Mouse (Mus musculus) NIH3T3 (cell line): Measurements from ENCODE around the gene Tatdn2.
"Not testable (repeated sequence)": the region's sequence is repeated elsewhere in the genome, so short reads cannot be mapped to it uniquely, and the experiment has no call there.

Experiments
- DNase-seq: peaks from one replicate; pipeline ENCODE4 v3.0.0-alpha.2; 2012; ENCODE audit warnings: low read depth

Tatdn2 gene

DNA sequence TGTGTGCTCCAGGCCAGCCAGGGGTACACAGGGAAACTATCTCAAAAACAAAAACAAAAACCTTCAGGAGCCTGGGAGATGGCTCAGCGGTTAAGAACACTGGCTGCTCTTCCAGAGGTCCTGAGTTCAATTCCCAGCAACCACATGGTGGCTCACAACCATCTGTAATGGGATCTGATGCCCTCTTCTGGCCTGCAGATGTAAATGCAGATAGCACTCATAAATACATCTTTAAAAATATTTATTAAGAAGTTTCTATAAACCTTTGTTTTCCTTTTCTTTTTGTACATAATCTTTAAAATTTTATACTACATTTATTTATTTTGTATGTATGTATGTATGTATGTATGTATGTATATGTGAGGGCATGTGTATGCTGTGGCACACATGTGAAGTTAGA is 24.8 kb upstream of the Tatdn2 start:
- DNase-seq = not testable (repeated sequence)

GRCm38 (mm10) chr6:113672989-113673388 is 23.9 kb upstream of the Tatdn2 start:
- DNase-seq = no peak

GRCm38 (mm10) chr6:113675234-113675633 is 21.6 kb upstream of the Tatdn2 start:
- DNase-seq = peak; percentile 77

DNA sequence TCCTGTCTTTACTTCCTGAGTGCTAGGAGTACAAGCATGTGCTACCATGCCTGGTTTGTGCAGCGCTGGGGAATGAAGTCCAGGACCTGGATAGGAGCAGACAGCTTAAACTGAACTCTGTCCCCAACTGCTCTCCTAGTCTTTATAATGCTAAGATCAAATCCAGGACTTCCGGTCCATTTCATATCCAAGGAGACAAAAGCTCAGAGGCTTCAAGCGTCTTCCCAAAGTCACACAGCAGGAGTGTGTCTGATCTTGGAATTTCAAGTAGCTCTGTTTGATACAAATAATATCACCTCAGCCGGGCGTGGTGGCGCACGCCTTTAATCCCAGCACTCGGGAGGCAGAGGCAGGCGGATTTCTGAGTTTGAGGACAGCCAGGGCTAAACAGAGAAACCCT is 20.9 kb upstream of the Tatdn2 start:
- DNase-seq = no peak

DNA sequence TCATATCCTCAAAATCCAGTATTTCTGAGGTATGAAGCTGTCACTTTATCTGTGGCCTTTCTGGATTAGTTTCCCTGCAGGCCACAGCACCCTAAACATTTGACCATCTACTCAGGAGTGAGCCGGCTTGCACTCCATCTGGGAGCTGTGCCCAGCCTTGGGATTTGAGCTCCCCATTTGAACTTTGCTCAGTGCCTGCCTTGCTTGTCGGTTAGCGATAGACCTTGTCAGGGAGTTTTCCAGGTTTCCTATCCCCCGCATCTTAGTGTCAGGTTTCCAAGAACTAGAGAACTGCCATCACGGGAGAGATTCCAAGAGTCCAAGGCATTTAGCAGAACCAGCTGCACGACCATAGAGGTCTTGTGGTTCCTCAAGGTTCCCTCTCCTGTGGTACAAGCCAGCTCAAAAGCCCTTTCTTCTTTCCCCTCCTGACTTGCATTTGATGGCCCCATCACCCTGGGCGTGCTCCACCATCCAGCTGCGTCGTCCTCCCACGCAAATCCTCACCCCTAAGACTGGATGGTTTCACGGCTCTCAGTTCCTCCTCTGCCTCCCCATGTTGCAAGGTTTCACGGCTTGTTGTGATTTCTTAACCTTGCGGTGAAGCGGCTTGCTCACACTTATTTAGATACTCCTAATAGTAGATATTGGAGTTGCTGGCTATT is 19.6 kb upstream of the Tatdn2 start:
- peak; percentile 32 for DNase-seq

DNA sequence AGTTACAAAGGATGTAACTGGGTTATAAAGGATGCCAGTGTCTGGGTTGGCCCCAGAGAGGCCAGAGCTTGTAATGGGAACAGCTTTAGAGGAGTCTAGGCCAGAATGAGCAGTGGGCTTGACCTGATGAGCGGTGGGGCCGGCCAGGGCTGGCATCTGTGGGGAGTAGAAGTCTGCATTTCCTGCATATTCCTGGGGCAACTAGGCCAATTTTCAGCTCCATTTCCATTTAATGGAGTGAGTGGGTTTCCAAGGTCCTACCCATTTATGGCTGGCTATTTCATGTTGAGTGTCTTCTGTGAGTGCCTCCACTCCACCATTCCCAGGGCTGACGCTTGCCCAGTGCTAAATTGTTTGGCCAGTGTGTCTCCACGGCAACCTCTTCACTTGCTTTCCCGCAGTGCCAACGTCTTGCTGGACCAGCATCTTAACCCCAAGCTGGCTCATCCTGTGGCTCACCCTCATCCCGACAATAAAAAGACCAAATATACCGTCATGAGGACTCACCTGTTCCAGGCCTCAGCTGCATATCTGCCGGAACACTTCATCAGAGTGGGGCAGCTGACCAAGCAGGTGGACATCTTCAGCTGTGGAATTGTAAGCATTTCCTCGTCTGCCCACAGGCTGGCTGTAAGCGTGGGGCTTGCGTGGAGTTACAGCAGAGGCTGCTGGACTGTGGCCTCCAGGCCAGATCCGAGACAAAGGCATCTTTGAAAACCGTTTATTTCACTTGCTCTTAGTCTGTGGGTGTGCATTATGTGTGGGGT is 18.4 kb upstream of the Tatdn2 start:
- no peak for DNase-seq

GRCm38 (mm10) chr6:113679993-113680566 is 16.8 kb upstream of the Tatdn2 start:
- DNase-seq = no peak

DNA sequence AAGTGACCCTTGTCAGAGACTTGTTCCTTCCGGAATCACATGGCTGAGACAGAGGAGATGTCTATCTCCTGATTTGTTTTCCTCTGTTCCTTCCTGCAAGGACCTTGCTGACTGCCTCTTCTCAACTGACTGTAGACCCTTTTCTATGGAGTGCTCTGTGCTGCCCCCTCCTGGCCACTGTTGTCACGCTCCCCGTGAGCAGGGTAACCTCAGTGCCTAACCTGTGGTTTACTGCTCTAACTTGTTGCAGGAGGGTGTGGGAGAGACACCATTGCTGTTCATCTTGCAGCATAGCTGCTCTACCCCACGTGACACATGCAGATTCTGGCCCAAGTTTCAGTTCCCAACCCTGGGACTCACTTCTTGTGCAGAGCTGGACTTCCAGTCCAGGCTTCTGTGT is 15.6 kb upstream of the Tatdn2 start:
- peak; percentile 87 for DNase-seq

DNA sequence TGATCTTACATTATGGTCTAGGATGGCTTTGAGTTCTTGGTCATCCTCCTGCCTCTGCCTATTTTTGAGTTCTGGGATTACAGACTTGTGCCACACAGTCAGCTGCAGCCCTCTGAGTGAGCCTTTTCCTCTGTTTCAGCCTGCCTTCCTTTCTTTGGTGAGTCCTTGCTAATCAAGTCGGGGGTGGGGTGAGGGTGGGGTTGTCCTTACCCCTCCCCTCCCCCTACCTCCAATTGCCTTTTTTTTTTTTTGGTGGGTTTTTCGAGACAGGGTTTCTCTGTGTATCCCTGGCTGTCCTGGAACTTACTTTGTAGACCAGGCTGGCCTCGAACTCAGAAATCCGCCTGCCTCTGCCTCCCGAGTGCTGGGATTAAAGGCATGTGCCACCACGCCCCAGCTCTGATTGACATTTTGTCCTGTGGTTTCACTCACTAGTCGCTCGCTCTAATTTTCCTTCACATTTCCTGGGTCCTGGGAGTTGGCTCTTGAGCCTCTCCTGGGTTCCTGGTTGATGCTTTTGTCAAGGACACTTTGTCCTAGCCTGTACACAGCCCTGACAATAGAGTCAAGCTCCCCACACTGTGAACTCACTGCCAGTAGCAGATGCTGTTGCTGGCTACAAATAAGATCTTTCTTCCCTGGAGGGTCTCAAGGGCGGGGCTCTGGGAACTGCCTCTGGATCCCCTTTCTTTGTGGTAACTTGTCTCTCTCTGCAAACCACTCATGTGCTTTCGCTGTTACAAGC is 13.6 kb upstream of the Tatdn2 start:
- DNase-seq = no peak

GRCm38 (mm10) chr6:113686551-113687125 is 10.2 kb upstream of the Tatdn2 start:
- DNase-seq = no peak

DNA sequence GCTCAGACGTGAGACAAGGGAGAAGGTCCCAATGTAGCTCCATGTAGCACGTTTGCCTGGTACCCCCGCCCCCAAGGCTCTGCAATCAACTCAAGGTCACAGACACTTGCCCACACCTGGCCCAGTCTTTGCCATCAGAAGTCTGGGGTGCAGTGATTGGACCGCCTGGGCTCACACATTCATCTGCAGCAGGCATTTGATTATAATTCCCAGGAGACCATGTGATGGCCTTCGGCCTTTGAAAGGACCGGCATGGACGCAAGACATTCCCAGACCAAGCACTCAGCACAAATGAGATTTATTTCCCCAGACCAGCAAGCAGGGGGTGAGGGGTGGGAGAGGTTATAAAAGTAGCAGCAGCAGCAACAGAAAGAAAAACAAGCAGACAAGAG is 6.8 kb upstream of the Tatdn2 start:
- DNase-seq = peak; percentile 85

GRCm38 (mm10) chr6:113690400-113691083 is 6.3 kb upstream of the Tatdn2 start:
- DNase-seq = peak; percentile 93

DNA sequence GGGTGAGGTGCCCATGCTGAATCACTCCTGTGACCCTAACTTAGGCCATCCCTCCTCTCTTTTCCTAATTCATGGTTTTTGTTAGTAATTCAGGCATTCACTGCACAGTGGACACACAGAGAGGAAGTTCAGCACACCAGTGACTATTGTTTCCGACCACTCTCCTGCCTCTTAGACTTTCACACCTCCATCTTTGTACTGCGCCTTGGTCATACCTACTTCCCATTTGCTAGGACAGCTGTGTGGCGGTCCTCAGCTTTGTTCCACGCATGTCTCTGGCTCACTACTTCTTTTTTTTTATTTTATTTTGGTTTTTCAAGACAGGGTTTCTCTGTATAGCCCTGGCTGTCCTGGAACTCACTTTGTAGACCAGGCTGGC is 5.8 kb upstream of the Tatdn2 start:
- DNase-seq = no peak

DNA sequence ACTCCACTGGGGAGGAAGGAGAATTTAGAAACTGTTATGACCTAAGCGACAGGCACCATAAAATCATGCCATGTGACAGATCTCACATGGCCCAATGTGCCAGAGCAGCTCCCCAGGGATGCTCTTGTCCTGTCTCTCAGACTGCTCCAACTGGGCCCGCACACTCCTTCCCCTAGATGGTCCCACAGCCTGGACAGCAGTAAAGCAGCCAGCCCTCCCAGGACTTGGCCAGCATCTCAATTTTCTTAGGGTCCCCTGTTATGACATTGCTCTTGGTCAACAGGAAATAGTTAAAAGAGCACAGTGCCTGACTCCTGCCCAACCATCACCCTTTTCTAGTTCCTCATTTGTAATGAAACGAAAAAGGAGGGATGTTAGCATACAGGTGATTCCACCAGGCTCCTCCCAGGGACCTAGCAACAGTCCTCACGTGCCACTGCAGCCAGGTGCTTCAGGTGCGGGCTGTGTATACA is 4.2 kb upstream of the Tatdn2 start:
- DNase-seq = peak; percentile 45

GRCm38 (mm10) chr6:113693377-113693776 is 3.5 kb upstream of the Tatdn2 start:
- DNase-seq = peak; percentile 70

GRCm38 (mm10) chr6:113695203-113695602 is 1.6 kb upstream of the Tatdn2 start:
- DNase-seq = no peak

- peak; percentile 27 for DNase-seq
These were observed 989 bp upstream of the Tatdn2 start for GRCm38 (mm10) chr6:113695766-113696355.

DNA sequence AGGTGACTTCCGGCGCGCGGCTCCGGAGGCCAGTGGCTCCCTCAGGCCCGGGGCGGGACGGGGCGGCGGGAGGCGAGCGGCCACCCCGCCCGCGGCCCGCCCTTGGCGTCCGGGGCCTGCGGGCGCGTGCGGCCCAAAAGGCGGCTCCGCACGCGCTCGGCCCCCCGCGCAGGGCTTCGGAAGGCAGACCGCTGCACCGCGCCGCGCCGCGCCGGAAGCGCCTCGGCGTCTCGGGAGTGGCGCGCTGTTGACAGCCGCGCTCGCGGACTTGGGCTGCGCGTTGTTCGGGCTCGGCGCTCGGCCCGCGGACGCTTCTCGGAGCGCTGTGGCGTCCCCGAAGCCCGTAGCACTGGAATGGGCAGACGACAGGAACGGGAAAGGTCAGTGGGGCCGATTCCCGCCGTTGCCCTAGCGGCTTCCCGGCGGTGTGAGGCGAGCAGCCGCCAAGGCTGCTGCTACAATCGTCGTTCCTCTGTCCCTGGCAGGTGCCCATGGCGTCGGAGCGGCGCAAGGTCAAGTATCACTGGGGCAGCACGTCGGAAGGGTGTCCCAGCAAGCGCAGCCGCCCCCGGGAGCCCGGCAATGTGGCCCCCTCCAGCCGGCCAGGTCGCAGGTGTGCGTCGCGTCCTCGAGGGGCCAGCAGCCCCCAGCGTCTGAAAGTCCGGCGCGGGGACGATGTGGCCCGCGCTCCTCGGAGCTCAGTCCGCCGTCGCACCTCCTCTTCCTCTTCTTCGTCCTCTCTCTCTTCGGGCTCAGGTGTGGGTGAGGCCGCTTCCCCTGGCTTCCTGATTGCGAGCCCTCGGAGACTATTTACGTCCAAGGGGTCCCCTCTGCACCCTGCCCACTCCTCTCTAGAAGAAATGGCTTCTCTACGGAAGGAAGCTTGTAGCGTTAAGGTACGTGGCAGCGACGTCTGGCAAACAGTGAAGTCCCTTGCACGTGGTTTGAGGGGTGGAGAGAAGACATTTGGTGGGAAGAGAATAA is 664 bp downstream of the Tatdn2 start:
- DNase-seq = peak; percentile 48

- DNase-seq = no peak
These were observed 15.9 kb downstream of the Tatdn2 start for GRCm38 (mm10) chr6:113712718-113713117.

DNA sequence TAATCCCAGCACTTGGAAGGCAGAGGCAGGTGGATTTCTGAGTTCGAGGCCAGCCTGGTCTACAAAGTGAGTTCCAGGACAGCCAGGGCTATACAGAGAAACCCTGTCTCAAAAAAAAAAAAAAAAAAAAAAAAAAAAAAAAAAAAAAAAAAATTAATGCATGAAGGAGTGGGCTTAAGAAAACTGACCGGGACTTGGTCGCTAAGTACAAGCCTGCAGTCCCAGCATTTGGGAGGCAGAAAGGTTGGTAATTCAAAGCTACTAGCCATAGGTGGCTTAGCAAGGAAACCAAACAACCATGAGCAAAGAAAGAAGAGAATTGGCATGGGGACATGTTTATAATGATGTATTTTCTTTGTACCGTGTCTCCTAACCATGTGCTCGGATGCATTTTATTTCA is 16.5 kb downstream of the Tatdn2 start:
- not testable (repeated sequence) for DNase-seq
